Mouse (Mus musculus): ENCODE data around the gene Lysmd4. TPM values are rescaled to one million over a fixed set of nuclear protein-coding genes. Genes with fewer than 3 reads are reported as not detected.

Gene Lysmd4
- polyA plus RNA-seq, 1 experiment from 2014 or later, result 36.1 TPM

GRCm38 (mm10) chr7:67213589-67213988 lies 8.8 kb upstream of the Lysmd4 start:
- no peak overlapping the region for H3K27ac ChIP-seq (replicated peaks)
- H3K4me1 ChIP-seq, result no peaks in the 10 kb centered on the region
- no peaks in the 10 kb centered on the region for H3K27me3 ChIP-seq
- H3K9ac ChIP-seq (replicated peaks), result no peak overlapping the region
- WGBS, result 83% methylated on average over 1 of the region's 1 CpGs
- no peak overlapping the region for H3K4me2 ChIP-seq (replicated peaks)
- no peaks in the 10 kb centered on the region for H3K9me3 ChIP-seq
- ATAC-seq (replicated peaks), result no peak
- no peak overlapping the region for H3K4me3 ChIP-seq
- no peaks in the 10 kb centered on the region for H3K36me3 ChIP-seq

- H3K4me2 ChIP-seq (replicated peaks), result no peak overlapping the region
- no peaks in the 10 kb centered on the region for H3K36me3 ChIP-seq
- no peaks in the 10 kb centered on the region for H3K4me1 ChIP-seq
- no peak overlapping the region for H3K4me3 ChIP-seq
- no peak overlapping the region for H3K27ac ChIP-seq (replicated peaks)
- no peak overlapping the region for H3K9ac ChIP-seq (replicated peaks)
- ATAC-seq (replicated peaks), result no peak
- WGBS, result 88% methylated on average over 6 of the region's 6 CpGs
- no peaks in the 10 kb centered on the region for H3K9me3 ChIP-seq
- H3K27me3 ChIP-seq, result no peaks in the 10 kb centered on the region
Observed at GRCm38 (mm10) chr7:67216351-67216750, 6.0 kb upstream of the Lysmd4 start.

- no peak overlapping the region for H3K27ac ChIP-seq (replicated peaks)
- no peaks in the 10 kb centered on the region for H3K36me3 ChIP-seq
- no peak for ATAC-seq (replicated peaks)
- H3K4me2 ChIP-seq (replicated peaks), result no peak overlapping the region
- 74% methylated on average over 3 of the region's 3 CpGs for WGBS
- H3K4me1 ChIP-seq, result 0 out of 2 replicates have a peak, but pooled peaks cover 3% of the 10 kb centered on the region
- H3K9me3 ChIP-seq, result no peaks in the 10 kb centered on the region
- no peak overlapping the region for H3K9ac ChIP-seq (replicated peaks)
- no peak overlapping the region for H3K4me3 ChIP-seq
- no peaks in the 10 kb centered on the region for H3K27me3 ChIP-seq
Observed at GRCm38 (mm10) chr7:67217025-67217424, 5.3 kb upstream of the Lysmd4 start.

- Histone ChIP-seq H3K9ac (replicated peaks) (no peak overlapping the region), H3K4me1 (peaks cover 42% of the 10 kb centered on the region), H3K4me2 (replicated peaks) (no peak overlapping the region), H3K4me3 (no peak overlapping the region), H3K9me3 (no peaks in the 10 kb centered on the region), H3K27ac (replicated peaks) (no peak overlapping the region), H3K27me3 (no peaks in the 10 kb centered on the region), H3K36me3 (peaks cover 20% of the 10 kb centered on the region)
- WGBS, result 91% methylated on average over 15 of the region's 15 CpGs
- ATAC-seq (replicated peaks), result no peak
Observed at GRCm38 (mm10) chr7:67225943-67226625, 3.7 kb downstream of the Lysmd4 start.

- H3K9me3 ChIP-seq, result no peaks in the 10 kb centered on the region
- 80% methylated on average over 1 of the region's 1 CpGs for WGBS
- no peak overlapping the region for H3K4me2 ChIP-seq (replicated peaks)
- no peak overlapping the region for H3K27ac ChIP-seq (replicated peaks)
- no peak overlapping the region for H3K9ac ChIP-seq (replicated peaks)
- no peak for ATAC-seq (replicated peaks)
- H3K4me3 ChIP-seq, result no peak overlapping the region
- no peaks in the 10 kb centered on the region for H3K27me3 ChIP-seq
- H3K4me1 ChIP-seq, result peaks cover 39% of the 10 kb centered on the region
- H3K36me3 ChIP-seq, result peaks cover 20% of the 10 kb centered on the region
Observed at GRCm38 (mm10) chr7:67227538-67227937, 5.2 kb downstream of the Lysmd4 start.

GRCm38 (mm10) chr7:67228390-67228789 lies 6.0 kb downstream of the Lysmd4 start:
- Histone ChIP-seq H3K27ac (replicated peaks) (no peak overlapping the region), H3K4me2 (replicated peaks) (no peak overlapping the region), H3K9me3 (no peaks in the 10 kb centered on the region), H3K9ac (replicated peaks) (no peak overlapping the region), H3K4me1 (peaks cover 32% of the 10 kb centered on the region), H3K4me3 (no peak overlapping the region), H3K27me3 (no peaks in the 10 kb centered on the region), H3K36me3 (peaks cover 22% of the 10 kb centered on the region)
- WGBS, result 62% methylated on average over 3 of the region's 3 CpGs
- ATAC-seq (replicated peaks), result no peak

GRCm38 (mm10) chr7:67228891-67229602 lies 6.7 kb downstream of the Lysmd4 start:
- Histone ChIP-seq H3K27ac (replicated peaks) (peak overlapping the region; percentile 59), H3K4me2 (replicated peaks) (no peak overlapping the region), H3K27me3 (no peaks in the 10 kb centered on the region), H3K9ac (replicated peaks) (no peak overlapping the region), H3K9me3 (no peaks in the 10 kb centered on the region), H3K36me3 (peaks cover 22% of the 10 kb centered on the region), H3K4me1 (peaks cover 25% of the 10 kb centered on the region), H3K4me3 (no peak overlapping the region)
- 77% methylated on average over 5 of the region's 5 CpGs for whole genome bisulfite sequencing
- ATAC-seq (replicated peaks), result peak; percentile 53; the same call in 1 of the 2 replicates

- WGBS, result 77% methylated on average over 3 of the region's 3 CpGs
- peaks cover 28% of the 10 kb centered on the region for H3K36me3 ChIP-seq
- no peaks in the 10 kb centered on the region for H3K27me3 ChIP-seq
- no peak overlapping the region for H3K9ac ChIP-seq (replicated peaks)
- no peak overlapping the region for H3K4me2 ChIP-seq (replicated peaks)
- peaks cover 20% of the 10 kb centered on the region for H3K4me1 ChIP-seq
- H3K9me3 ChIP-seq, result no peaks in the 10 kb centered on the region
- no peak overlapping the region for H3K4me3 ChIP-seq
- ATAC-seq (replicated peaks), result no peak; the same call in 1 of the 2 replicates
- H3K27ac ChIP-seq (replicated peaks), result peak overlapping the region; percentile 72
Observed at GRCm38 (mm10) chr7:67229701-67230100, 7.4 kb downstream of the Lysmd4 start.

- H3K27me3 ChIP-seq, result no peaks in the 10 kb centered on the region
- H3K9ac ChIP-seq (replicated peaks), result no peak overlapping the region
- H3K4me3 ChIP-seq, result no peak overlapping the region
- H3K4me2 ChIP-seq (replicated peaks), result no peak overlapping the region
- 52% methylated on average over 3 of the region's 3 CpGs for WGBS
- peak; percentile 27; the same call in 1 of the 2 replicates for ATAC-seq (replicated peaks)
- H3K36me3 ChIP-seq, result peaks cover 32% of the 10 kb centered on the region
- H3K4me1 ChIP-seq, result peaks cover 20% of the 10 kb centered on the region
- no peaks in the 10 kb centered on the region for H3K9me3 ChIP-seq
- peak overlapping the region; percentile 72 for H3K27ac ChIP-seq (replicated peaks)
Observed at GRCm38 (mm10) chr7:67230221-67230620, 7.9 kb downstream of the Lysmd4 start.

- ATAC-seq (replicated peaks), result peak; percentile 4; the same call in 1 of the 2 replicates
- Histone ChIP-seq H3K9me3 (no peaks in the 10 kb centered on the region), H3K4me1 (peaks cover 20% of the 10 kb centered on the region), H3K4me2 (replicated peaks) (no peak overlapping the region), H3K27me3 (no peaks in the 10 kb centered on the region), H3K9ac (replicated peaks) (no peak overlapping the region), H3K36me3 (peaks cover 35% of the 10 kb centered on the region), H3K27ac (replicated peaks) (peak overlapping the region; percentile 72), H3K4me3 (no peak overlapping the region)
- WGBS, result 86% methylated on average over 3 of the region's 3 CpGs
Observed at GRCm38 (mm10) chr7:67230640-67231140, 8.3 kb downstream of the Lysmd4 start.

- Histone ChIP-seq H3K4me2 (replicated peaks) (no peak overlapping the region), H3K4me1 (peaks cover 19% of the 10 kb centered on the region), H3K4me3 (no peak overlapping the region), H3K9ac (replicated peaks) (no peak overlapping the region), H3K27me3 (no peaks in the 10 kb centered on the region), H3K9me3 (no peaks in the 10 kb centered on the region), H3K36me3 (peaks cover 27% of the 10 kb centered on the region), H3K27ac (replicated peaks) (no peak overlapping the region)
- WGBS, result 95% methylated on average over 14 of the region's 14 CpGs
- no peak for ATAC-seq (replicated peaks)
Observed at GRCm38 (mm10) chr7:67232504-67232903, 10.2 kb downstream of the Lysmd4 start.

- no peak for ATAC-seq (replicated peaks)
- Histone ChIP-seq H3K9ac (replicated peaks) (no peak overlapping the region), H3K36me3 (peaks cover 36% of the 10 kb centered on the region), H3K4me3 (no peak overlapping the region), H3K4me2 (replicated peaks) (no peak overlapping the region), H3K9me3 (no peaks in the 10 kb centered on the region), H3K27ac (replicated peaks) (no peak overlapping the region), H3K4me1 (peaks cover 11% of the 10 kb centered on the region), H3K27me3 (no peaks in the 10 kb centered on the region)
- WGBS, result 78% methylated on average over 8 of the region's 8 CpGs
Observed at GRCm38 (mm10) chr7:67234797-67235196, 12.5 kb downstream of the Lysmd4 start.

Data from forebrain, embryonic 15.5 days (tissue).